Mouse (Mus musculus) small intestine, adult 10 weeks (tissue): ENCODE results near the gene Lman2l. TPM values are rescaled to one million over a fixed set of nuclear protein-coding genes. Genes with fewer than 3 reads are reported as not detected.

Experiments
- polyA plus RNA-seq: library from polyadenylated mRNA; stranded (reverse); fragments of 350-450 nt; fragmentation: Illumina TruSeq; extraction: RNeasy Lipid Tissue Mini Kit (QIAGEN cat#74804); gene quantifications from one replicate; pipeline ENCODE4 v1.2.3, GENCODE M21; 2014; ENCODE audit warnings: low replicate concordance

Gene Lman2l
- polyA plus RNA-seq = 2.9 TPM

GRCm38 (mm10) chr1:36444471-36445464, at the start of gene Lman2l:
Gene Lman2l (minus strand): TSS chr1:36445271.

GRCm38 (mm10) chr1:36471181-36472105, 26.4 kb upstream of the Lman2l start, which contains the start of gene Cnnm4:
Gene Cnnm4 (plus strand): TSS chr1:36471620.

GRCm38 (mm10) chr1:36371934-36372845, 72.9 kb downstream of the Lman2l start, which contains the start of gene Fer1l5:
Gene Fer1l5 (plus strand): TSS chr1:36372291.

Other genes starting within 250 kb of the Lman2l start
- 37.4 TPM for gene Uggt1, start 200.6 kb downstream of the Lman2l start, polyA plus RNA-seq
- 187 TPM for gene Neurl3, start 170.6 kb downstream of the Lman2l start, polyA plus RNA-seq
- gene Arid5a, start 137.5 kb downstream of the Lman2l start, polyA plus RNA-seq = 0.07 TPM
- gene Kansl3, start 76.1 kb downstream of the Lman2l start, polyA plus RNA-seq = 11.0 TPM
- gene Fer1l5, start 73.0 kb downstream of the Lman2l start, polyA plus RNA-seq = not detected
- gene Cnnm4, start 26.3 kb upstream of the Lman2l start, polyA plus RNA-seq = 13.8 TPM
- 3.8 TPM for gene Cnnm3, start 66.6 kb upstream of the Lman2l start, polyA plus RNA-seq
- gene Ankrd23, start 91.6 kb upstream of the Lman2l start, polyA plus RNA-seq = not detected
- not detected for gene Gm42417, start 94.2 kb upstream of the Lman2l start, polyA plus RNA-seq
- 1.0 TPM for gene Ankrd39, start 102.2 kb upstream of the Lman2l start, polyA plus RNA-seq
- gene Sema4c, start 113.1 kb upstream of the Lman2l start, polyA plus RNA-seq = 0.19 TPM
- gene Fam178b, start 237.9 kb upstream of the Lman2l start, polyA plus RNA-seq = not detected
- gene Cox5b, start 246.2 kb upstream of the Lman2l start, polyA plus RNA-seq = 69.1 TPM